Mouse (Mus musculus) gastrocnemius, adult 18-20 months (tissue): ENCODE measurements around the gene Bex3. TPM values are rescaled to one million over a fixed set of nuclear protein-coding genes. Genes with fewer than 3 reads are reported as not detected.

ENCODE experiments used
- DNase-seq: peaks from one replicate; pipeline ENCODE4 v3.0.0; 2021; ENCODE audit warnings: low spot score
- total RNA-seq, 2 experiments: library from RNA; stranded (reverse); gene quantifications; 2 replicates each; pipeline ENCODE4 v1.2.3; 2021

Gene Bex3
- total RNA-seq, 2 experiments from 2014 or later, result 2.1 to 2.6 TPM

GRCm38 (mm10) chrX:136313303-136313702, 43.2 kb downstream of the Bex3 start:
- no peak for DNase-seq

- no peak for DNase-seq
Observed at GRCm38 (mm10) chrX:136313792-136314564, 43.9 kb downstream of the Bex3 start.

- DNase-seq, result no peak
Observed at GRCm38 (mm10) chrX:136319953-136320352, 49.9 kb downstream of the Bex3 start.

Other genes with a start within 250 kb of the Bex3 start
- gene Arxes1, start 236.9 kb upstream of the Bex3 start, total RNA-seq, result not detected
- not detected for gene Bex2, start 202.0 kb upstream of the Bex3 start, total RNA-seq
- not detected for gene Nxf3, start 185.0 kb upstream of the Bex3 start, total RNA-seq
- not detected for gene Bex4, start 131.3 kb upstream of the Bex3 start, total RNA-seq
- gene Tceal8, start 97.9 kb upstream of the Bex3 start, total RNA-seq, result 10 to 100 TPM in 1 of 2 experiments, 1 to 10 TPM in 1; 3.7 to 10.3 TPM
- 10 to 100 TPM; 24.1 to 39.5 TPM for gene Tceal5, start 66.4 kb upstream of the Bex3 start, total RNA-seq
- gene Tceal7, start 55.5 kb upstream of the Bex3 start, total RNA-seq, result 10 to 100 TPM; 24.1 to 40.7 TPM
- 10 to 100 TPM in 1 of 2 experiments, 1 to 10 TPM in 1; 8.6 to 43.9 TPM for gene Bex1, start 54.7 kb upstream of the Bex3 start, total RNA-seq
- gene Tceal9, start 25.2 kb upstream of the Bex3 start, total RNA-seq, result 10 to 100 TPM; 23.4 to 29.8 TPM
- gene Kir3dl1, start 247.7 kb downstream of the Bex3 start, total RNA-seq, result not detected